Mouse (Mus musculus) neural tube, postnatal 0 days (tissue): Measurements from ENCODE around the gene Xpo6. TPM values are rescaled to one million over a fixed set of nuclear protein-coding genes. Genes with fewer than 3 reads are reported as not detected.

ENCODE experiments used
- polyA plus RNA-seq: library from polyadenylated mRNA; unstranded; fragments of >200 nt; fragmentation: Nextera tagmentation; extraction: Ambion mirVana; gene quantifications from 2 replicates; pipeline ENCODE4 v1.2.1, GENCODE M21; 2015

Gene Xpo6
- 46.4 and 48.0 TPM in 2 replicates for polyA plus RNA-seq

GRCm38 (mm10) chr7:126200178-126200996 is at the start of gene Xpo6:
TSS of gene Xpo6 (minus strand) at chr7:126200501.

GRCm38 (mm10) chr7:126082286-126082741 is 118.0 kb downstream of the Xpo6 start, which contains the start of gene Gsg1l:
TSS of gene Gsg1l (minus strand) at chr7:126082411.

Other genes starting within 250 kb of the Xpo6 start
- gene Gsg1l, start 118.1 kb downstream of the Xpo6 start, polyA plus RNA-seq, result 19.1 and 21.2 TPM in 2 replicates
- 112 and 127 TPM in 2 replicates for gene Sbk1, start 72.1 kb upstream of the Xpo6 start, polyA plus RNA-seq
- 0.55 and 0.78 TPM in 2 replicates for gene Lat, start 169.1 kb upstream of the Xpo6 start, polyA plus RNA-seq
- gene Spns1, start 176.9 kb upstream of the Xpo6 start, polyA plus RNA-seq, result 80.1 and 80.9 TPM in 2 replicates
- 1.9 and 3.2 TPM in 2 replicates for gene Nfatc2ip, start 196.2 kb upstream of the Xpo6 start, polyA plus RNA-seq
- 0.09 TPM in 1 of 2 replicates, not detected in the other for gene Cd19, start 214.4 kb upstream of the Xpo6 start, polyA plus RNA-seq
- gene Rabep2, start 228.3 kb upstream of the Xpo6 start, polyA plus RNA-seq, result 21.2 and 21.6 TPM in 2 replicates